Comparison of ENCODE assay signal across 26 mouse cellular contexts in the genomic region with DNA sequence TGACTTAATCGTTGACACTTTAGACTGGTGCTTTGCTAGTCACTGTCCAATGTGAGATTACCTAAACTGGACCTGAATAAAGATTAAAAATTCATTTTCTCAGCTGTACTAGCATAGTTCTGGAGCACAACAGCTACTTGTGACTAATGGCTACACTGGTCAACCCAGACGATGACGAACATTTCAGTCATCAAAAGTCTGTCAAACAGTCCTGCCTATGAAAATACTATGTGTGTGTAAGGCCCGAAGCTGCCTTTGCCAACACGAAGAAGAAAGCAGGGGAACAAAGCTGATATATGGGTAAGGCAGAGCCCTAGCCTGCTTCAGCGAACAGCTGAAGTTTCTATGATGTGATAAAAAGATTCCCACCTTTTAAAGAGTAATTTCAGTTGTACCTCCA.
"Had no signal": no experiment of that assay in that cellular context is flagged by ENCODE, and none has a peak within 500 bp of the region (broad histone marks: within the 10 kb centered on the region; RNA-seq: fewer than 3 reads in every experiment).

No protein-coding gene starts in this region.

- H3K27ac ChIP-seq: heart, embryonic 10.5 days; heart, embryonic 13.5 days; heart, embryonic 15.5 days; hindbrain, embryonic 14.5 days; intestine, embryonic 15.5 days; layer of hippocampus, adult 2 months; left cerebral cortex, adult 2 months; limb, embryonic 10.5 days; limb, embryonic 12.5 days; liver, embryonic 13.5 days; liver, embryonic 15.5 days had no signal

- ATAC-seq: hindbrain, embryonic 16.5 days; inflammation-experienced regulatory T-cells, adult 6 months; intestine, embryonic 15.5 days; intestine, postnatal 0 days had no signal

- H3K4me1 ChIP-seq: heart, embryonic 10.5 days; intestine, embryonic 15.5 days; limb, embryonic 10.5 days; limb, embryonic 12.5 days; liver, embryonic 13.5 days; liver, embryonic 15.5 days had no signal

- H3K27me3 ChIP-seq: heart, embryonic 13.5 days; heart, embryonic 15.5 days; intestine, embryonic 15.5 days; limb, embryonic 12.5 days; liver, embryonic 13.5 days; liver, embryonic 15.5 days had no signal

- H3K4me2 ChIP-seq: heart, embryonic 13.5 days; heart, embryonic 15.5 days; hindbrain, embryonic 14.5 days; intestine, embryonic 15.5 days; limb, embryonic 12.5 days; liver, embryonic 11.5 days; liver, embryonic 13.5 days; liver, embryonic 15.5 days had no signal

- DNase-seq: gastrocnemius, postnatal 14 days; gastrocnemius, postnatal 36 days; heart, adult 18-20 months; heart, postnatal 14 days; heart, postnatal 36 days; kidney, adult 18-20 months; kidney, adult 8-10 months; kidney, postnatal 10 days; kidney, postnatal 25 days; kidney, postnatal 4 days; liver; liver, embryonic 13.5 days had no signal

- H3K9me3 ChIP-seq: heart, embryonic 10.5 days; heart, embryonic 13.5 days; heart, embryonic 15.5 days; intestine, embryonic 15.5 days; limb, embryonic 10.5 days; limb, embryonic 12.5 days; liver, embryonic 13.5 days; liver, embryonic 15.5 days had no signal

- H3K36me3 ChIP-seq: intestine, embryonic 15.5 days; liver, embryonic 13.5 days; liver, embryonic 15.5 days had no signal

- H3K4me3 ChIP-seq: heart, embryonic 10.5 days; heart, embryonic 13.5 days; heart, embryonic 15.5 days; intestine, embryonic 15.5 days; layer of hippocampus, adult 2 months; left cerebral cortex, adult 2 months; limb, embryonic 10.5 days; limb, embryonic 12.5 days; liver, embryonic 13.5 days; liver, embryonic 15.5 days had no signal

- H3K9ac ChIP-seq: heart, embryonic 13.5 days; heart, embryonic 15.5 days; hindbrain, embryonic 14.5 days; intestine, embryonic 15.5 days; limb, embryonic 12.5 days; liver, embryonic 13.5 days; liver, embryonic 15.5 days had no signal
